Mouse (Mus musculus): ENCODE results near the gene Zcchc9. TPM values are rescaled to one million over a fixed set of nuclear protein-coding genes. Genes with fewer than 3 reads are reported as not detected.

Gene Zcchc9
- 21.1 and 21.4 TPM in 2 replicates for polyA plus RNA-seq (2012; rRNA removed)

- peak; percentile 77 to 92 for DNase-seq (ENCODE audit: extremely low spot score in 1 of 2, low spot score in 1 of 2)
Measured at GRCm38 (mm10) chr13:91807155-91807839, at the start of gene Zcchc9. Zcchc9 (minus strand) TSS chr13:91807705.

GRCm38 (mm10) chr13:91854412-91854811 lies 46.9 kb upstream of the Zcchc9 start:
- no peak for DNase-seq (ENCODE audit: extremely low spot score in 1 of 2, low spot score in 1 of 2)

- no peak for DNase-seq (ENCODE audit: extremely low spot score in 1 of 2, low spot score in 1 of 2)
Measured at GRCm38 (mm10) chr13:91827876-91828275, 20.4 kb upstream of the Zcchc9 start.

GRCm38 (mm10) chr13:91826066-91826465 lies 18.6 kb upstream of the Zcchc9 start:
- no peak for DNase-seq (ENCODE audit: extremely low spot score in 1 of 2, low spot score in 1 of 2)

GRCm38 (mm10) chr13:91824845-91825550 lies 17.5 kb upstream of the Zcchc9 start:
- DNase-seq (ENCODE audit: extremely low spot score in 1 of 2, low spot score in 1 of 2), result no peak

- no peak for DNase-seq (ENCODE audit: extremely low spot score in 1 of 2, low spot score in 1 of 2)
Measured at GRCm38 (mm10) chr13:91823735-91824134, 16.2 kb upstream of the Zcchc9 start.

GRCm38 (mm10) chr13:91814670-91815069 lies 7.2 kb upstream of the Zcchc9 start:
- no peak for DNase-seq (ENCODE audit: extremely low spot score in 1 of 2, low spot score in 1 of 2)

GRCm38 (mm10) chr13:91809476-91809875 lies 2.0 kb upstream of the Zcchc9 start:
- peak in 1 of 2 experiments; percentile 53 for DNase-seq (ENCODE audit: extremely low spot score in 1 of 2, low spot score in 1 of 2)

GRCm38 (mm10) chr13:91807874-91808575 lies 520 bp upstream of the Zcchc9 start:
- DNase-seq (ENCODE audit: extremely low spot score in 1 of 2, low spot score in 1 of 2), result no peak

- DNase-seq (ENCODE audit: extremely low spot score in 1 of 2, low spot score in 1 of 2), result no peak
Measured at GRCm38 (mm10) chr13:91801726-91802125, 5.8 kb downstream of the Zcchc9 start.

- DNase-seq (ENCODE audit: extremely low spot score in 1 of 2, low spot score in 1 of 2), result no peak
Measured at GRCm38 (mm10) chr13:91797442-91797841, 10.1 kb downstream of the Zcchc9 start.

- DNase-seq (ENCODE audit: extremely low spot score in 1 of 2, low spot score in 1 of 2), result no peak
Measured at GRCm38 (mm10) chr13:91796916-91797315, 10.6 kb downstream of the Zcchc9 start.

GRCm38 (mm10) chr13:91796003-91796402 lies 11.5 kb downstream of the Zcchc9 start:
- no peak for DNase-seq (ENCODE audit: extremely low spot score in 1 of 2, low spot score in 1 of 2)

GRCm38 (mm10) chr13:91795593-91795992 lies 11.9 kb downstream of the Zcchc9 start:
- DNase-seq (ENCODE audit: extremely low spot score in 1 of 2, low spot score in 1 of 2), result no peak

- DNase-seq (ENCODE audit: extremely low spot score in 1 of 2, low spot score in 1 of 2), result no peak
Measured at GRCm38 (mm10) chr13:91794926-91795436, 12.5 kb downstream of the Zcchc9 start.

GRCm38 (mm10) chr13:91792035-91792434 lies 15.5 kb downstream of the Zcchc9 start:
- DNase-seq (ENCODE audit: extremely low spot score in 1 of 2, low spot score in 1 of 2), result no peak

GRCm38 (mm10) chr13:91779892-91780291 lies 27.6 kb downstream of the Zcchc9 start:
- DNase-seq (ENCODE audit: extremely low spot score in 1 of 2, low spot score in 1 of 2), result peak in 1 of 2 experiments; percentile 15

- no peak for DNase-seq (ENCODE audit: extremely low spot score in 1 of 2, low spot score in 1 of 2)
Measured at GRCm38 (mm10) chr13:91778092-91778491, 29.4 kb downstream of the Zcchc9 start.

GRCm38 (mm10) chr13:91768683-91769651 lies 38.5 kb downstream of the Zcchc9 start:
- DNase-seq (ENCODE audit: extremely low spot score in 1 of 2, low spot score in 1 of 2), result no peak

- DNase-seq (ENCODE audit: extremely low spot score in 1 of 2, low spot score in 1 of 2), result no peak
Measured at GRCm38 (mm10) chr13:91765627-91766026, 41.9 kb downstream of the Zcchc9 start.

All from frontal cortex, adult 2 months (tissue).